ENCODE assay signal across 10 mouse cellular contexts in genomic region chr8:125338222-125338621, GRCm38 (mm10).
DNase-seq lines count a peak whose midpoint lies in the region; ATAC-seq and TF ChIP-seq lines count a peak whose summit lies in the region.
"Had no signal": no experiment of that assay in that cellular context is flagged by ENCODE, and none has a peak within 500 bp of the region (broad histone marks: within the 10 kb centered on the region; RNA-seq: fewer than 3 reads in every experiment).

No protein-coding gene starts in this region.

- ATAC-seq in kidney, embryonic 14.5 days (ENCODE audit: low FRiP score, low TSS enrichment) = peak; percentile 58; the same call in 1 of the 2 replicates
- ATAC-seq in stomach, postnatal 0 days (ENCODE audit: low FRiP score, low TSS enrichment) = no peak
- no peak for ATAC-seq in megakaryocyte-erythroid progenitor cell, adult 5-6 weeks (replicated peaks; ENCODE audit: low FRiP score, low TSS enrichment, poor library complexity, severe bottlenecking)

- H3K4me1 ChIP-seq in testis, adult 2 months (ENCODE audit: control insufficient read depth, insufficient read depth, low read length) = peaks cover 4% of the 10 kb centered on the region
- peaks cover 21% of the 10 kb centered on the region for H3K4me1 ChIP-seq in kidney, embryonic 14.5 days (ENCODE audit: control insufficient read depth, insufficient read depth, low read length)
- H3K4me1 ChIP-seq in stomach, postnatal 0 days (replicated peaks; ENCODE audit: control insufficient read depth, insufficient read depth) = no peaks in the 10 kb centered on the region

- TF ChIP-seq CTCF in testis, adult 2 months (IDR thresholded peaks at IDR 0.05; ENCODE audit: control insufficient read depth, insufficient read depth, insufficient replicate concordance, low read depth, low read length) = peak; percentile 44; the same call in 1 of the 2 replicates
- TF ChIP-seq CTCF in stomach, postnatal 0 days (IDR thresholded peaks at IDR 0.05; ENCODE audit: low read depth) = peak; percentile 78

- H3K9ac ChIP-seq in kidney, embryonic 14.5 days (ENCODE audit: low read depth, low read length) = no peak overlapping the region
- H3K9ac ChIP-seq in stomach, postnatal 0 days (ENCODE audit: low read length) = no peak overlapping the region

- no peaks in the 10 kb centered on the region for H3K36me3 ChIP-seq in testis, adult 2 months (ENCODE audit: control insufficient read depth, insufficient read depth, low read length)
- no peaks in the 10 kb centered on the region for H3K36me3 ChIP-seq in kidney, embryonic 14.5 days (ENCODE audit: control insufficient read depth, insufficient read depth, low read length)
- no peaks in the 10 kb centered on the region for H3K36me3 ChIP-seq in stomach, postnatal 0 days (ENCODE audit: control insufficient read depth, insufficient read depth, low read length)
- H3K36me3 ChIP-seq: heart, embryonic 13.5 days had no signal

- TF ChIP-seq EP300 in stomach, postnatal 0 days (optimal IDR thresholded peaks at IDR 0.05) = no peak

- H3K4me2 ChIP-seq in kidney, embryonic 14.5 days (replicated peaks; ENCODE audit: low read depth, low read length) = no peak overlapping the region; the same call in 1 of the 2 replicates
- no peak overlapping the region for H3K4me2 ChIP-seq in stomach, postnatal 0 days (replicated peaks; ENCODE audit: low read depth)

- TF ChIP-seq POLR2A in testis, adult 2 months (IDR thresholded peaks at IDR 0.05; ENCODE audit: control insufficient read depth, low read depth, low read length) = no peak

- 14% methylated on average over 6 of the region's 6 CpGs for WGBS in kidney, embryonic 14.5 days
- 38% methylated on average over 6 of the region's 6 CpGs for WGBS in stomach, postnatal 0 days

- DNase-seq in adrenal gland, postnatal 14 days = peak; percentile 73
- DNase-seq in adrenal gland, adult 18-20 months (ENCODE audit: low spot score in 2 of 2) = no peak
- no peak for DNase-seq in testis, postnatal 10 days (ENCODE audit: low spot score)
- peak; percentile 56 for DNase-seq in stomach, postnatal 0 days (ENCODE audit: low spot score)
- no peak for DNase-seq in c-Kit-positive CD71-positive TER-119-positive erythroid progenitor cells, embryonic 14.5 days (ENCODE audit: low spot score)

- no peak overlapping the region for H3K27ac ChIP-seq in testis, adult 2 months (ENCODE audit: control insufficient read depth, insufficient read depth, low read depth, low read length)
- no peak overlapping the region for H3K27ac ChIP-seq in kidney, embryonic 14.5 days (ENCODE audit: low read depth, low read length)
- no peak overlapping the region for H3K27ac ChIP-seq in stomach, postnatal 0 days (replicated peaks)
- H3K27ac ChIP-seq: macrophage had no signal

- no peaks in the 10 kb centered on the region for H3K9me3 ChIP-seq in kidney, embryonic 14.5 days (ENCODE audit: control insufficient read depth, low read length)
- H3K9me3 ChIP-seq in stomach, postnatal 0 days (ENCODE audit: control insufficient read depth, low read length) = no peaks in the 10 kb centered on the region
- H3K9me3 ChIP-seq: heart, embryonic 13.5 days had no signal

- H3K4me3 ChIP-seq in testis, adult 2 months (ENCODE audit: control insufficient read depth, low read depth, low read length) = no peak overlapping the region
- H3K4me3 ChIP-seq in kidney, embryonic 14.5 days (ENCODE audit: low read length) = no peak overlapping the region
- H3K4me3 ChIP-seq in stomach, postnatal 0 days (ENCODE audit: low read depth, low read length) = no peak overlapping the region
- H3K4me3 ChIP-seq: heart, embryonic 13.5 days had no signal

- H3K27me3 ChIP-seq in testis, adult 2 months (ENCODE audit: control insufficient read depth, insufficient read depth, low read length) = no peaks in the 10 kb centered on the region
- H3K27me3 ChIP-seq in kidney, embryonic 14.5 days (ENCODE audit: control insufficient read depth, insufficient read depth, low read length) = no peaks in the 10 kb centered on the region
- H3K27me3 ChIP-seq in stomach, postnatal 0 days (ENCODE audit: control insufficient read depth, insufficient read depth, low read length) = no peaks in the 10 kb centered on the region

Comparison
In these comparisons a context has a peak if more than half of its experiments do, and no peak if none do; other contexts are left out.
1. DNase-seq: peak in adrenal gland, postnatal 14 days (single experiment) and stomach, postnatal 0 days (single experiment); none in adrenal gland, adult 18-20 months (0 of 2), testis, postnatal 10 days (single experiment) and c-Kit-positive CD71-positive TER-119-positive erythroid progenitor cells, embryonic 14.5 days (single experiment).